Mouse (Mus musculus): ENCODE data around the gene Tm9sf3.

DNA sequence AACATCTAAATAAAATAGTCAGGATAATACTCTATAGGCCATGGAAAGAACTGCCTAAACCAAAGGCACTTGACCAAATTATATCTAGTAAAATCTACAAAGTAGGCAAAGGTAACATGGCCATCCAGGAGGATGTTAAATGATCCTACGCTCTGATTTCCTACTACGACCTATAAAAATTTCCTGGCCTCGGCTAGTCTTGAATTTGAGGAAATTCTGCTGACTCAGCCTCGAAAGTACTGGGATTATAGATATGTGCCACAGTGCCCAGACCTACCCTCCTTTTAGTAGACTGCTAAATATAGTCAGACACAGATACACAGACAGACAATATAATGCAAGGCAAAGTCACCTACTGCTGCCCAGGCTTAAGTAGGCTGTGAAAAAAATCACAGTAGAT lies 30.1 kb downstream of the Tm9sf3 start:
- TF ChIP-seq CTCF (IDR thresholded peaks at IDR 0.05; ENCODE audit: low read depth) = no peak
- TF ChIP-seq EP300 (IDR thresholded peaks at IDR 0.05; ENCODE audit: low read depth) = no peak
